Mouse (Mus musculus) G1E (cell line): ENCODE data around the gene Smim26.

ENCODE experiments used
- CTCF ChIP-seq: IDR thresholded peaks from 2 replicates; pipeline ENCODE4 v1.5.1; 2012; ENCODE audit warnings: low read depth, low read length, inconsistent platforms, mixed read lengths
- TAL1 ChIP-seq: conservative IDR thresholded peaks from 2 replicates; pipeline ENCODE4 v1.6.1; 2012; ENCODE audit warnings: low read depth, low read length, inconsistent platforms, mixed read lengths

DNA sequence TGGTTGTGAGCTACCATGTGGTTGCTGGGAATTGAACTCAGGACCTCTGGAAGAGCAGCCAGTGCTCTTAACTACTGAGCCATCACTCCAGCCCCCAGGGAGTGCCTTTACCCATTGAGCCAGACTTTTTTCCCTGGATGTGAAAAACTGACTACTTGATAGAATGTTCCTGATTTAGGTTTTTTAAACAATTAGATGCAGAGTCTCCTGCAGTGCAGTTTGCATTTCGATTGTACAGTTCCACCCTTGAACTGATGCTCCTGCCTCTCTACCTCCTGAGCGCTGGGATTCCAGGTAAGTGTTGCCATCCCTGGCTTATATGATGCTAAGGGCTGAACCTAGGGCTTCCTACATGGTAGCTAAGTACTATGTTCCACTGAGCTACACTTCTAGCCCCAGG lies 4.2 kb downstream of the Smim26 start:
- TF ChIP-seq CTCF (no peak), TAL1 (no peak)
